Mouse (Mus musculus) liver, embryonic 14.5 days (tissue): ENCODE measurements around the gene Ola1. TPM values are rescaled to one million over a fixed set of nuclear protein-coding genes. Genes with fewer than 3 reads are reported as not detected.

Experiments used
- ATAC-seq: fragments of 200-750 bp; cut with Nextera tagmentation; 2 replicates; pipeline ENCODE4 v1.8.0; 2017; ENCODE audit warnings: moderate number of reproducible peaks, mild to moderate bottlenecking, moderate library complexity; ENCODE audit not compliant: insufficient read depth
- DNase-seq, 3 experiments: peaks; one replicate each; pipeline ENCODE4 v3.0.0-alpha.2; 2012 to 2013; ENCODE audit warnings: low read depth in 3 of 3, low spot score in 3 of 3
- H3K27ac ChIP-seq: fragments of 300-500 bp; sonication (generic); 2 replicates; pipeline ENCODE4 v1.5.1; 2014; ENCODE audit warnings: moderate library complexity, mild to moderate bottlenecking, control low read depth, inconsistent platforms
- H3K27me3 ChIP-seq: fragments of 300-500 bp; sonication (generic); 2 replicates; pipeline ENCODE4 v1.6.1; 2014; ENCODE audit warnings: mild to moderate bottlenecking, low read length, moderate library complexity; ENCODE audit not compliant: control insufficient read depth, insufficient read depth
- H3K36me3 ChIP-seq: fragments of 300-500 bp; sonication (generic); replicated peaks from 2 replicates; pipeline ENCODE4 v1.6.1; 2014; ENCODE audit warnings: low read depth; ENCODE audit not compliant: control insufficient read depth, insufficient read depth
- H3K4me1 ChIP-seq, 2 experiments: fragments of 200-500 bp in 1 of 2; fragments of 300-500 bp in 1 of 2; sonication (generic) in 1 of 2; replicated peaks; 2 replicates each; pipeline ENCODE4 v1.6.1; 2012 to 2014; ENCODE audit warnings: antibody characterized with exemption in 1 of 2, inconsistent platforms in 1 of 2, low read length in 1 of 2; ENCODE audit not compliant: control insufficient read depth in 2 of 2, insufficient read depth in 2 of 2
- H3K4me2 ChIP-seq: fragments of 300-500 bp; sonication (generic); 2 replicates; pipeline ENCODE4 v1.6.1; 2014; ENCODE audit warnings: low read depth, mild to moderate bottlenecking, control low read depth, moderate library complexity
- H3K4me3 ChIP-seq, 2 experiments: fragments of 200-500 bp in 1 of 2; fragments of 300-500 bp in 1 of 2; sonication (generic) in 1 of 2; 2 replicates each; pipeline ENCODE4 v1.5.1; 2012 to 2014; ENCODE audit warnings: low read depth in 2 of 2, low read length in 2 of 2, mild to moderate bottlenecking in 2 of 2, control low read depth in 1 of 2, inconsistent platforms in 1 of 2, moderate library complexity in 1 of 2; ENCODE audit not compliant: insufficient read depth in 1 of 2
- H3K9ac ChIP-seq: fragments of 300-500 bp; sonication (generic); replicated peaks from 2 replicates; pipeline ENCODE4 v1.6.1; 2014; ENCODE audit warnings: mild to moderate bottlenecking, control low read depth, moderate library complexity
- H3K9me3 ChIP-seq: fragments of 300-500 bp; sonication (generic); 2 replicates; pipeline ENCODE4 v1.6.1; 2016; ENCODE audit warnings: low read length, mixed read lengths; ENCODE audit not compliant: control insufficient read depth
- CTCF ChIP-seq: IDR thresholded peaks from 2 replicates; pipeline ENCODE4 v1.5.1; 2016; ENCODE audit warnings: antibody characterized with exemption, low read depth, control low read depth
- EP300 ChIP-seq: IDR thresholded peaks from 2 replicates; pipeline ENCODE4 v1.6.1; 2016; ENCODE audit warnings: antibody characterized with exemption, low read depth
- WGBS: fragments of 180-500 bp; shearing (Covaris S2); extraction: QIAGEN DNeasy Blood & Tissue Kit; methylation state at CpG from one replicate; pipeline ENCODE4 v1.1.7; 2014; ENCODE audit not compliant: insufficient replicate concordance; 5-methylcytosine and 5-hydroxymethylcytosine counted together
- polyA plus RNA-seq, 2 experiments: library from polyadenylated mRNA; depleted of rRNA in 1 of 2; stranded (reverse) in 1 of 2; unstranded in 1 of 2; fragments of >200 nt; fragmentation: Nextera tagmentation in 1 of 2; extraction: Ambion mirVana in 1 of 2; gene quantifications; 2 replicates each; pipeline versions ENCODE4 v1.2.1 to v1.2.3; 2012 to 2014

Ola1 gene
- polyA plus RNA-seq, 2 experiments, result 25.2 to 43.0 TPM

- DNase-seq, result no peak
- Histone ChIP-seq H3K4me3 (peak overlapping the region in 1 of 2 experiments; percentile 21; a peak in 1 of 4 replicates), H3K4me1 (peaks cover 9 to 10% of the 10 kb centered on the region in 2 experiments), H3K36me3 (no peaks in the 10 kb centered on the region), H3K27ac (no peak overlapping the region), H3K27me3 (no peaks in the 10 kb centered on the region; the same call in 1 of the 2 replicates), H3K9me3 (no peaks in the 10 kb centered on the region), H3K4me2 (peak overlapping the region; percentile 31), H3K9ac (0 out of 2 replicates have a peak overlapping the region, but pooled peaks have one; percentile 6)
- 10% methylated on average over 20 of the region's 20 CpGs for WGBS
- TF ChIP-seq EP300, result no peak
- peak; percentile 37; the same call in 1 of the 2 replicates for TF ChIP-seq CTCF
- peak; percentile 38; the same call in 1 of the 2 replicates for ATAC-seq
These were observed 152.2 kb downstream of the Ola1 start for GRCm38 (mm10) chr2:73066307-73067167.

GRCm38 (mm10) chr2:73063911-73064619 lies 154.7 kb downstream of the Ola1 start:
- no peak overlapping the region for H3K27ac ChIP-seq
- 58% methylated on average over 14 of the region's 14 CpGs for WGBS

GRCm38 (mm10) chr2:73060259-73060585 lies 158.5 kb downstream of the Ola1 start:
- no peak overlapping the region for H3K9ac ChIP-seq
- 65% methylated on average over 6 of the region's 6 CpGs for WGBS
- DNase-seq (no peak), ATAC-seq (no peak)
- H3K4me3 ChIP-seq, result no peak overlapping the region
- H3K4me1 ChIP-seq, result peaks cover 16 to 30% of the 10 kb centered on the region in 2 experiments
- H3K27ac ChIP-seq, result no peak overlapping the region
- H3K9me3 ChIP-seq, result no peaks in the 10 kb centered on the region
- no peak overlapping the region for H3K4me2 ChIP-seq
- no peak for TF ChIP-seq EP300
- TF ChIP-seq CTCF, result no peak
- no peaks in the 10 kb centered on the region for H3K27me3 ChIP-seq
- H3K36me3 ChIP-seq, result no peaks in the 10 kb centered on the region

More at GRCm38 (mm10) chr2:73063911-73064619, 154.7 kb downstream of the Ola1 start:
- no peaks in the 10 kb centered on the region; the same call in 1 of the 2 replicates for H3K27me3 ChIP-seq
- TF ChIP-seq CTCF (peak; percentile 55), EP300 (no peak)
- no peaks in the 10 kb centered on the region for H3K9me3 ChIP-seq
- no peak overlapping the region for H3K4me2 ChIP-seq
- peaks cover 10 to 15% of the 10 kb centered on the region in 2 experiments for H3K4me1 ChIP-seq
- H3K36me3 ChIP-seq, result no peaks in the 10 kb centered on the region
- no peak overlapping the region for H3K4me3 ChIP-seq
- no peak for DNase-seq
- H3K9ac ChIP-seq, result no peak overlapping the region
- ATAC-seq, result no peak

- no peaks in the 10 kb centered on the region for H3K36me3 ChIP-seq
- 25% methylated on average over 12 of the region's 12 CpGs for WGBS
- no peak overlapping the region for H3K9ac ChIP-seq
- H3K27ac ChIP-seq, result no peak overlapping the region
- H3K4me3 ChIP-seq, result no peak overlapping the region
- H3K27me3 ChIP-seq, result no peaks in the 10 kb centered on the region
- no peak overlapping the region for H3K4me2 ChIP-seq
- no peak for TF ChIP-seq EP300
- TF ChIP-seq CTCF, result peak; percentile 64
- DNase-seq (no peak), ATAC-seq (no peak)
- peaks cover 16 to 30% of the 10 kb centered on the region in 2 experiments for H3K4me1 ChIP-seq
- no peaks in the 10 kb centered on the region for H3K9me3 ChIP-seq
These were observed 159.0 kb downstream of the Ola1 start for GRCm38 (mm10) chr2:73059550-73060258.

GRCm38 (mm10) chr2:73058344-73058743 lies 160.4 kb downstream of the Ola1 start:
- WGBS, result 85% methylated on average over 1 of the region's 1 CpGs
- Histone ChIP-seq H3K27me3 (no peaks in the 10 kb centered on the region), H3K4me2 (no peak overlapping the region; the same call in 1 of the 2 replicates), H3K36me3 (no peaks in the 10 kb centered on the region), H3K4me1 (peaks cover 16 to 32% of the 10 kb centered on the region in 2 experiments), H3K4me3 (no peak overlapping the region), H3K9ac (no peak overlapping the region), H3K9me3 (no peaks in the 10 kb centered on the region), H3K27ac (no peak overlapping the region)
- no peak for TF ChIP-seq EP300
- TF ChIP-seq CTCF, result no peak
- DNase-seq, result no peak
- no peak for ATAC-seq
